Comparison of ENCODE assay signal across 29 mouse cellular contexts in genomic region chr3:27406440-27406839, GRCm38 (mm10). TPM values are rescaled to one million over a fixed set of nuclear protein-coding genes. Genes with fewer than 3 reads are reported as not detected.
DNase-seq lines count a peak whose midpoint lies in the region; ATAC-seq lines count a peak whose summit lies in the region.
"Had no signal": no experiment of that assay in that cellular context is flagged by ENCODE, and none has a peak within 500 bp of the region (broad histone marks: within the 10 kb centered on the region; RNA-seq: fewer than 3 reads in every experiment).

No protein-coding gene starts in this region.

- H3K36me3 ChIP-seq in heart, embryonic 11.5 days (ENCODE audit: control insufficient read depth, insufficient read depth, low read length): no peaks in the 10 kb centered on the region
- no peaks in the 10 kb centered on the region for H3K36me3 ChIP-seq in forebrain, embryonic 13.5 days (ENCODE audit: poor library complexity, severe bottlenecking)
- H3K36me3 ChIP-seq: embryonic facial prominence, embryonic 13.5 days; embryonic facial prominence, embryonic 15.5 days; forebrain, embryonic 10.5 days; forebrain, embryonic 12.5 days; forebrain, embryonic 15.5 days; G1E had no signal

- no peak overlapping the region for H3K9ac ChIP-seq in heart, embryonic 11.5 days (ENCODE audit: low read depth, low read length)
- no peak overlapping the region for H3K9ac ChIP-seq in forebrain, embryonic 13.5 days
- H3K9ac ChIP-seq: embryonic facial prominence, embryonic 13.5 days; embryonic facial prominence, embryonic 15.5 days; forebrain, embryonic 12.5 days; forebrain, embryonic 15.5 days; forebrain, postnatal 0 days had no signal

- WGBS in heart, embryonic 11.5 days (ENCODE audit: insufficient replicate concordance): 74% methylated on average over 3 of the region's 3 CpGs
- WGBS in forebrain, embryonic 13.5 days: 92% methylated on average over 3 of the region's 3 CpGs

- no peaks in the 10 kb centered on the region for H3K9me3 ChIP-seq in heart, embryonic 11.5 days (replicated peaks; ENCODE audit: control insufficient read depth, low read length)
- H3K9me3 ChIP-seq in forebrain, embryonic 13.5 days (replicated peaks): no peaks in the 10 kb centered on the region
- H3K9me3 ChIP-seq: embryonic facial prominence, embryonic 13.5 days; embryonic facial prominence, embryonic 15.5 days; forebrain, embryonic 10.5 days; forebrain, embryonic 12.5 days; forebrain, embryonic 15.5 days; G1E had no signal

- ATAC-seq in heart, embryonic 11.5 days (replicated peaks; ENCODE audit: insufficient number of reproducible peaks, low FRiP score, low TSS enrichment): no peak
- ATAC-seq in forebrain, embryonic 13.5 days: no peak
- ATAC-seq: CD4-positive, CD25-positive, alpha-beta regulatory T cell, adult 4 months; forebrain, embryonic 15.5 days; forebrain, postnatal 0 days; Patski had no signal

- no peak overlapping the region for H3K4me3 ChIP-seq in heart, embryonic 11.5 days (ENCODE audit: low read depth, low read length)
- H3K4me3 ChIP-seq in forebrain, embryonic 13.5 days: no peak overlapping the region
- H3K4me3 ChIP-seq: embryonic facial prominence, embryonic 13.5 days; embryonic facial prominence, embryonic 15.5 days; erythroblast, embryonic 14.5 days; forebrain, embryonic 10.5 days; forebrain, embryonic 12.5 days; forebrain, embryonic 15.5 days had no signal

- no peak overlapping the region for H3K4me2 ChIP-seq in heart, embryonic 11.5 days
- no peak overlapping the region for H3K4me2 ChIP-seq in forebrain, embryonic 13.5 days
- H3K4me2 ChIP-seq: embryonic facial prominence, embryonic 13.5 days; embryonic facial prominence, embryonic 15.5 days; forebrain, embryonic 12.5 days; forebrain, embryonic 15.5 days had no signal

- no peak overlapping the region for H3K27ac ChIP-seq in heart, embryonic 11.5 days (ENCODE audit: low read depth, low read length)
- no peak overlapping the region for H3K27ac ChIP-seq in forebrain, embryonic 13.5 days
- H3K27ac ChIP-seq: embryonic facial prominence, embryonic 13.5 days; embryonic facial prominence, embryonic 15.5 days; forebrain, embryonic 10.5 days; forebrain, embryonic 12.5 days; forebrain, embryonic 15.5 days had no signal

- peak; percentile 31 for DNase-seq in heart, adult 11 months
- DNase-seq in R1 (ENCODE audit: low read depth, low spot score) (peak; percentile 46), ZHBTc4 (ENCODE audit: low read depth, low spot score) (peak; percentile 87)
- no peak for DNase-seq in thymus, adult 18-20 months
- DNase-seq: adrenal gland, adult 2 months; adrenal gland, postnatal 10 days; adrenal gland, postnatal 25 days; B cell, adult 2 months; cerebellum, adult 11 months; cerebellum, adult 18-20 months; cerebellum, adult 8-10 months; cerebellum, adult 9-11 months; cerebellum, postnatal 14 days; cerebellum, postnatal 36 days; embryo, embryonic 11 days; forebrain, postnatal 0 days had no signal

- H3K27me3 ChIP-seq in heart, embryonic 11.5 days (ENCODE audit: control insufficient read depth, insufficient read depth, low read length): no peaks in the 10 kb centered on the region
- no peaks in the 10 kb centered on the region for H3K27me3 ChIP-seq in forebrain, embryonic 13.5 days
- H3K27me3 ChIP-seq: CH12.LX; embryonic facial prominence, embryonic 13.5 days; embryonic facial prominence, embryonic 15.5 days; forebrain, embryonic 12.5 days; forebrain, embryonic 15.5 days had no signal

- H3K4me1 ChIP-seq in heart, embryonic 11.5 days (ENCODE audit: control insufficient read depth, insufficient read depth, low read length): no peaks in the 10 kb centered on the region
- H3K4me1 ChIP-seq in forebrain, embryonic 13.5 days: no peaks in the 10 kb centered on the region; the same call in 1 of the 2 replicates
- H3K4me1 ChIP-seq: embryonic facial prominence, embryonic 13.5 days; embryonic facial prominence, embryonic 15.5 days; forebrain, embryonic 10.5 days; forebrain, embryonic 12.5 days; forebrain, embryonic 15.5 days had no signal

RNA-seq across cellular contexts. Expression of gene Ghsr, which starts 35.3 kb away (rescaled TPM):
- polyA plus RNA-seq in heart, embryonic 11.5 days (2014; fragmentation: Nextera tagmentation; extraction: Ambion mirVana): not detected in 2 replicates
- not detected in 2 replicates for polyA plus RNA-seq in forebrain, embryonic 13.5 days (2015; fragmentation: Nextera tagmentation; extraction: Ambion mirVana)
- polyA plus RNA-seq: adrenal gland, adult 2 months; CD4-positive, CD25-positive, alpha-beta regulatory T cell, adult 4 months; embryonic facial prominence, embryonic 11.5 days; embryonic facial prominence, embryonic 13.5 days; embryonic facial prominence, embryonic 15.5 days; forebrain, embryonic 10.5 days; forebrain, embryonic 12.5 days; forebrain, embryonic 15.5 days; G1E; Patski had no signal

Comparison
In these comparisons a context has a peak if more than half of its experiments do, and no peak if none do; other contexts are left out.
1. DNase-seq: peak in heart, adult 11 months (single experiment), R1 (single experiment) and ZHBTc4 (single experiment); none in thymus, adult 18-20 months (0 of 2).